Mouse (Mus musculus) thymus, adult 2 months (tissue): Measurements from ENCODE around the gene Arpc5l.

Source experiments
- CTCF ChIP-seq: fragments of 200-500 bp; IDR thresholded peaks from 2 replicates; pipeline ENCODE4 v1.5.1; 2012; ENCODE audit warnings: mild to moderate bottlenecking, control low read depth, low read length, moderate library complexity, borderline replicate concordance; ENCODE audit not compliant: control insufficient read depth, poor library complexity, insufficient read depth; ENCODE audit errors: extremely low read depth
- POLR2A ChIP-seq: fragments of 200-500 bp; IDR thresholded peaks from 2 replicates; pipeline ENCODE4 v1.6.1; 2012; ENCODE audit warnings: mild to moderate bottlenecking, low read length, control low read depth, moderate library complexity; ENCODE audit not compliant: control insufficient read depth, poor library complexity, insufficient read depth; ENCODE audit errors: extremely low read depth

DNA sequence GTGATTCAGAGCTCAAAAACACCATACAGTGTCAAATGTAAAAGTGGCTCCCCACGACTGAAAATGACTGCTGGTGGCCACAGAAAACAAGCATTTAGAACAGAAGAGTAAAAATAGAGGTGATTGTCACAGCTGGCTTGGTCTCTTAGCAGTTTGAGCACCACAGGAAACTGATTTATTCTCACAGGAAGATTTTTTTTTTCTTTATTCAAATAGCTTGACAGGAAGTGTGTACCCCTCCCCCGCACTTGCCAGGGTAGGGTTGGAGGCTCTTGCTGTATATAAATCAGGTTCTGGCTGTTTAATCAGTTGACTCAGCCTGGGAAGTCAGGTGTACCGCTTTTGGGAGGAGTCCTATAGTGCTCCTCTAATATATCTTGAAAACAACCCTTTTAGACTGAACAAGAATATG is 3.8 kb downstream of the Arpc5l start:
- TF ChIP-seq POLR2A (no peak), CTCF (no peak)
